Mouse (Mus musculus): ENCODE results near the gene Neurog3. TPM values are rescaled to one million over a fixed set of nuclear protein-coding genes. Genes with fewer than 3 reads are reported as not detected.

Neurog3 gene
- polyA plus RNA-seq (2016; fragmentation: Nextera tagmentation; extraction: Ambion mirVana), result 7.5 and 10.9 TPM in 2 replicates

GRCm38 (mm10) chr10:62132691-62133281 lies at the start of gene Neurog3:
Neurog3 (plus strand) TSS chr10:62133090.
- Histone ChIP-seq H3K4me2 (replicated peaks) (peak within 1 kb of the TSS; percentile 54), H3K27me3 (replicated peaks) (peaks cover 100% of the 10 kb centered on the region), H3K4me3 (peak within 1 kb of the TSS; percentile 25), H3K9ac (0 out of 2 replicates have a peak within 1 kb of the TSS, but pooled peaks have one; percentile 3), H3K27ac (no peak within 1 kb of the TSS), H3K36me3 (no peaks in the 10 kb centered on the region), H3K4me1 (peaks cover 47% of the 10 kb centered on the region), H3K9me3 (no peaks in the 10 kb centered on the region)
- 1% methylated on average over 29 of the region's 29 CpGs for WGBS
- no peak for ATAC-seq (ENCODE audit: low FRiP score, low read depth)

GRCm38 (mm10) chr10:62086044-62086443 lies 46.8 kb upstream of the Neurog3 start:
- H3K4me1 ChIP-seq, result no peaks in the 10 kb centered on the region
- H3K36me3 ChIP-seq, result no peaks in the 10 kb centered on the region
- WGBS, result 77% methylated on average over 2 of the region's 2 CpGs
- no peak for ATAC-seq (ENCODE audit: low FRiP score, low read depth)
- H3K27ac ChIP-seq, result no peak overlapping the region
- no peaks in the 10 kb centered on the region for H3K9me3 ChIP-seq
- no peaks in the 10 kb centered on the region for H3K27me3 ChIP-seq (replicated peaks)
- no peak overlapping the region for H3K9ac ChIP-seq
- H3K4me3 ChIP-seq, result no peak overlapping the region
- H3K4me2 ChIP-seq (replicated peaks), result no peak overlapping the region

- Histone ChIP-seq H3K4me2 (replicated peaks) (no peak overlapping the region), H3K27me3 (replicated peaks) (no peaks in the 10 kb centered on the region), H3K4me1 (no peaks in the 10 kb centered on the region), H3K4me3 (no peak overlapping the region), H3K27ac (no peak overlapping the region), H3K36me3 (no peaks in the 10 kb centered on the region), H3K9me3 (no peaks in the 10 kb centered on the region), H3K9ac (no peak overlapping the region)
- WGBS, result 90% methylated on average over 5 of the region's 5 CpGs
- ATAC-seq (ENCODE audit: low FRiP score, low read depth), result no peak
These were observed 46.1 kb upstream of the Neurog3 start for GRCm38 (mm10) chr10:62086826-62087225.

GRCm38 (mm10) chr10:62088411-62088810 lies 44.5 kb upstream of the Neurog3 start:
- Histone ChIP-seq H3K4me1 (no peaks in the 10 kb centered on the region), H3K9me3 (no peaks in the 10 kb centered on the region), H3K27ac (no peak overlapping the region), H3K36me3 (no peaks in the 10 kb centered on the region), H3K4me2 (replicated peaks) (no peak overlapping the region), H3K4me3 (no peak overlapping the region), H3K27me3 (replicated peaks) (no peaks in the 10 kb centered on the region), H3K9ac (no peak overlapping the region)
- no peak for ATAC-seq (ENCODE audit: low FRiP score, low read depth)
- WGBS, result 92% methylated on average over 5 of the region's 5 CpGs

- 71% methylated on average over 7 of the region's 7 CpGs for WGBS
- no peak overlapping the region for H3K9ac ChIP-seq
- H3K27ac ChIP-seq, result no peak overlapping the region
- no peaks in the 10 kb centered on the region for H3K36me3 ChIP-seq
- no peak for ATAC-seq (ENCODE audit: low FRiP score, low read depth)
- no peak overlapping the region for H3K4me2 ChIP-seq (replicated peaks)
- no peaks in the 10 kb centered on the region for H3K9me3 ChIP-seq
- H3K27me3 ChIP-seq (replicated peaks), result no peaks in the 10 kb centered on the region
- no peaks in the 10 kb centered on the region for H3K4me1 ChIP-seq
- H3K4me3 ChIP-seq, result no peak overlapping the region
These were observed 43.8 kb upstream of the Neurog3 start for GRCm38 (mm10) chr10:62089071-62089470.

GRCm38 (mm10) chr10:62089486-62089885 lies 43.4 kb upstream of the Neurog3 start:
- no peak overlapping the region for H3K27ac ChIP-seq
- H3K4me1 ChIP-seq, result no peaks in the 10 kb centered on the region
- no peak overlapping the region for H3K4me2 ChIP-seq (replicated peaks)
- no peak overlapping the region for H3K9ac ChIP-seq
- H3K9me3 ChIP-seq, result no peaks in the 10 kb centered on the region
- no peak overlapping the region for H3K4me3 ChIP-seq
- no peaks in the 10 kb centered on the region for H3K27me3 ChIP-seq (replicated peaks)
- H3K36me3 ChIP-seq, result no peaks in the 10 kb centered on the region
- no peak for ATAC-seq (ENCODE audit: low FRiP score, low read depth)

GRCm38 (mm10) chr10:62093903-62094302 lies 39.0 kb upstream of the Neurog3 start:
- H3K36me3 ChIP-seq, result no peaks in the 10 kb centered on the region
- no peak overlapping the region for H3K4me2 ChIP-seq (replicated peaks)
- ATAC-seq (ENCODE audit: low FRiP score, low read depth), result no peak
- H3K9me3 ChIP-seq, result no peaks in the 10 kb centered on the region
- no peak overlapping the region for H3K9ac ChIP-seq
- no peak overlapping the region for H3K27ac ChIP-seq
- no peaks in the 10 kb centered on the region for H3K4me1 ChIP-seq
- H3K27me3 ChIP-seq (replicated peaks), result no peaks in the 10 kb centered on the region; the same call in 1 of the 2 replicates
- WGBS, result 79% methylated on average over 7 of the region's 7 CpGs
- no peak overlapping the region for H3K4me3 ChIP-seq

GRCm38 (mm10) chr10:62094401-62094800 lies 38.5 kb upstream of the Neurog3 start:
- Histone ChIP-seq H3K36me3 (no peaks in the 10 kb centered on the region), H3K27ac (no peak overlapping the region), H3K9ac (no peak overlapping the region), H3K4me2 (replicated peaks) (no peak overlapping the region), H3K9me3 (no peaks in the 10 kb centered on the region), H3K4me3 (no peak overlapping the region), H3K27me3 (replicated peaks) (no peaks in the 10 kb centered on the region; the same call in 1 of the 2 replicates), H3K4me1 (no peaks in the 10 kb centered on the region)
- no peak for ATAC-seq (ENCODE audit: low FRiP score, low read depth)
- WGBS, result 86% methylated on average over 6 of the region's 6 CpGs

GRCm38 (mm10) chr10:62099749-62100403 lies 33.0 kb upstream of the Neurog3 start:
- Histone ChIP-seq H3K4me1 (peaks cover 24% of the 10 kb centered on the region), H3K9ac (0 out of 2 replicates have a peak overlapping the region, but pooled peaks have one; percentile 13), H3K27me3 (replicated peaks) (peaks cover 12% of the 10 kb centered on the region; the same call in 1 of the 2 replicates), H3K9me3 (no peaks in the 10 kb centered on the region), H3K4me2 (replicated peaks) (no peak overlapping the region), H3K36me3 (no peaks in the 10 kb centered on the region), H3K4me3 (no peak overlapping the region), H3K27ac (peak overlapping the region; percentile 54)
- ATAC-seq (ENCODE audit: low FRiP score, low read depth), result peak; percentile 52
- WGBS, result 49% methylated on average over 10 of the region's 10 CpGs

GRCm38 (mm10) chr10:62101504-62102439 lies 31.1 kb upstream of the Neurog3 start:
- no peak overlapping the region for H3K9ac ChIP-seq
- H3K4me2 ChIP-seq (replicated peaks), result peak overlapping the region; percentile 35
- no peak overlapping the region for H3K4me3 ChIP-seq
- no peaks in the 10 kb centered on the region for H3K9me3 ChIP-seq
- H3K4me1 ChIP-seq, result peaks cover 24% of the 10 kb centered on the region
- WGBS, result 15% methylated on average over 7 of the region's 7 CpGs
- H3K36me3 ChIP-seq, result no peaks in the 10 kb centered on the region
- H3K27ac ChIP-seq, result peak overlapping the region; percentile 54; the same call in 1 of the 2 replicates
- H3K27me3 ChIP-seq (replicated peaks), result peaks cover 15% of the 10 kb centered on the region; the same call in 1 of the 2 replicates
- peak; percentile 74 for ATAC-seq (ENCODE audit: low FRiP score, low read depth)

- H3K4me3 ChIP-seq, result no peak overlapping the region
- 34% methylated on average over 7 of the region's 7 CpGs for WGBS
- H3K27ac ChIP-seq, result no peak overlapping the region
- no peaks in the 10 kb centered on the region for H3K36me3 ChIP-seq
- H3K4me2 ChIP-seq (replicated peaks), result no peak overlapping the region
- no peaks in the 10 kb centered on the region for H3K9me3 ChIP-seq
- peaks cover 19% of the 10 kb centered on the region for H3K4me1 ChIP-seq
- peaks cover 46% of the 10 kb centered on the region for H3K27me3 ChIP-seq (replicated peaks)
- ATAC-seq (ENCODE audit: low FRiP score, low read depth), result no peak
- H3K9ac ChIP-seq, result no peak overlapping the region
These were observed 27.9 kb upstream of the Neurog3 start for GRCm38 (mm10) chr10:62104835-62105576.
